Mouse (Mus musculus) embryonic facial prominence, embryonic 15.5 days (tissue): ENCODE results near the gene Ly6g5c. TPM values are rescaled to one million over a fixed set of nuclear protein-coding genes. Genes with fewer than 3 reads are reported as not detected.
A peak's percentile ranks its signal among the peaks of the same experiment; 100 is the strongest.

ENCODE experiments used
- ATAC-seq: fragments of 200-750 bp; cut with Nextera tagmentation; 2 replicates; pipeline ENCODE4 v1.8.0; 2017; ENCODE audit warnings: low read depth, moderate TSS enrichment; ENCODE audit not compliant: insufficient number of reproducible peaks, low FRiP score, low TSS enrichment
- H3K27ac ChIP-seq: fragments of 300-500 bp; sonication (generic); replicated peaks from 2 replicates; pipeline ENCODE4 v1.5.1; 2015; ENCODE audit warnings: mild to moderate bottlenecking, inconsistent platforms
- H3K27me3 ChIP-seq: fragments of 300-500 bp; sonication (generic); 2 replicates; pipeline ENCODE4 v1.6.1; 2015; ENCODE audit warnings: inconsistent platforms
- H3K36me3 ChIP-seq: fragments of 300-500 bp; sonication (generic); 2 replicates; pipeline ENCODE4 v1.6.1; 2015; ENCODE audit warnings: mild to moderate bottlenecking, inconsistent platforms
- H3K4me1 ChIP-seq: fragments of 300-500 bp; sonication (generic); 2 replicates; pipeline ENCODE4 v1.6.1; 2015; ENCODE audit warnings: inconsistent platforms
- H3K4me2 ChIP-seq: fragments of 300-500 bp; sonication (generic); replicated peaks from 2 replicates; pipeline ENCODE4 v1.6.1; 2015; ENCODE audit warnings: mild to moderate bottlenecking, inconsistent platforms
- H3K4me3 ChIP-seq: fragments of 300-500 bp; sonication (generic); replicated peaks from 2 replicates; pipeline ENCODE4 v1.5.1; 2015; ENCODE audit warnings: mild to moderate bottlenecking, inconsistent platforms
- H3K9ac ChIP-seq: fragments of 300-500 bp; sonication (generic); 2 replicates; pipeline ENCODE4 v1.6.1; 2015; ENCODE audit warnings: inconsistent platforms
- H3K9me3 ChIP-seq: fragments of 300-500 bp; sonication (generic); replicated peaks from 2 replicates; pipeline ENCODE4 v1.6.1; 2016; ENCODE audit warnings: inconsistent platforms
- WGBS: fragments of 180-500 bp; shearing (Covaris S2); methylation state at CpG from one replicate; pipeline ENCODE4 v1.1.7; 2015; 5-methylcytosine and 5-hydroxymethylcytosine counted together
- polyA plus RNA-seq: library from polyadenylated mRNA; unstranded; fragments of >200 nt; fragmentation: Nextera tagmentation; extraction: Ambion mirVana; gene quantifications from 2 replicates; pipeline ENCODE4 v1.2.1, GENCODE M21; 2015

The Ly6g5c gene
- polyA plus RNA-seq, 1 experiment from 2014 or later, result not detected

DNA sequence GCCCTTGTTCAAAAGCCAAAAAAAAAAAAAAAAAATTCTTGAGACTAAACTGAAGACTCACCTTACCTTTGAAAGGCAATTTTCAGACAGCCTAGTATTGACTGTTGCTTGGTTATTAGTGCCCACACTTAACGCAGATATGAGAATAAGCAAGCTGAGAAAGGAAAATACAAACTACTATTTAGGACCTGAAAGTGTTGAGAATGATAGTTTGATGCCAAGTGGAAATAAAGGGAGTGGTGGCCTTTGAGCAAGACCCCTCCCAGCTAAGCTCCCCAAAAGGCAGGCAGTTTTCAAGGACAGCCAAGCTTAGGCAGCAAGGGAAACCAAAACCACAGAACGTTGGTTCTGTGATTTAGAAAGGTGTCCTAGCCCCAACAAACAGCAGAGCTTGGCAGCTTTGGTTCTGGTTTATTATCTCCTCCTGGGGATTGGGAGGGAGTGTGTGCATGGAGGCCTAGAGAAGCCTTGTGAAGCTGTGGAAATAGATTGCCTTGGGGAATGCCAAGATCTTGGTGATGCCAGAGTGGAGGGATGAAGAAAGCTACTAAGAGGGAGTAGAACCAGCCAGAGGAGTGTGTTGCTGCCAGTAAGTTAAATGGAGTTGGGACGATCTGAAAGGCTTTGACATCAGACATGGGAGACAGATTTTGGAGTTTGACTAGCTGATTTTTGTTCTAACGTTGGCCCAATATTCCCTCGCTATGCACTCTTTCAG lies 40.0 kb downstream of the Ly6g5c start:
- peaks cover 97% of the 10 kb centered on the region for H3K36me3 ChIP-seq
- H3K27ac ChIP-seq, result peak overlapping the region; percentile 40
- no peak for ATAC-seq
- WGBS, result 55% methylated on average over 5 of the region's 5 CpGs
- no peaks in the 10 kb centered on the region for H3K27me3 ChIP-seq
- no peak overlapping the region for H3K9ac ChIP-seq
- H3K4me3 ChIP-seq, result no peak overlapping the region
- 0 out of 2 replicates have a peak, but pooled peaks cover 2% of the 10 kb centered on the region for H3K4me1 ChIP-seq
- H3K4me2 ChIP-seq, result no peak overlapping the region
- no peaks in the 10 kb centered on the region for H3K9me3 ChIP-seq

DNA sequence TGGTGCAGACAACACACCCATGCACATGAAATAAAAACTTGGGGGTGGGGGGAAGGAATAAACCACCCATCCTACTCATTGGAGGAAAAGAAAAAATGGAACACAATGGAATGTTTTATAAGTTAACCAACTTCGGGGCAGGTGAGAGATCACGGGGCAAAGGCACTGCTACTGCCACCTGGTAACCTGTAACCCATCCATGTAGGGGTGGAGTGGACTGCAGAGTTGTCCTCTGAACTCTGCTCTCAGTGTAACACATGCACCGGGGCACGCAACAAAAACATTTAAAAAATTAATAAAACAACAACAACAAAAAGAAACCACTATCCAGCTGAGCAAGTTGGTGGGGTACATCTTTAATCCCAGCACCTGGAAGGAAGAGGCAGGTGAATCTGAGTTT lies 44.0 kb downstream of the Ly6g5c start:
- Histone ChIP-seq H3K4me3 (no peak overlapping the region), H3K27me3 (no peaks in the 10 kb centered on the region), H3K4me2 (no peak overlapping the region), H3K27ac (no peak overlapping the region), H3K9me3 (no peaks in the 10 kb centered on the region), H3K36me3 (peaks cover 97% of the 10 kb centered on the region), H3K9ac (no peak overlapping the region), H3K4me1 (peaks cover 8% of the 10 kb centered on the region)
- no peak for ATAC-seq
- 93% methylated on average over 4 of the region's 4 CpGs for WGBS

DNA sequence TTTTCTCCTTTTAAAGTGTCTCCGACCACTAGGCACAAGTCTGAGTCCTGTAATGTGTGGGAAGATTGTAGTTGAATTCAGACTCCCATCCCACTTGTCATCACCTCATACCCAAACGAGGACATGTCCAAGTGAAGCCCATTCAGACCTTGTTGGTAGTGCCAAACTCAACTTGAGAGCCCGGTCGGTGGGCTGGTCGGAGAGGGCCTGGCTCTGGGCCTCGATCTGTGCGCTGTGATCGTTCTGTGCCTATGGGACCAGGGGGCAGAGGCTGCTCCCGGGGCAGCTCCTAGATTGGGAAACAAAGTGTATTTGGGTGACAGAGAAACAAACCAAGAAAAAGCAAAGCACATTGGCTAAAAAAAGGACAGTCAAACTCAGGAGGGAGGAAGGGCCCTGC lies 45.0 kb downstream of the Ly6g5c start:
- H3K36me3 ChIP-seq, result peaks cover 98% of the 10 kb centered on the region
- H3K4me3 ChIP-seq, result no peak overlapping the region
- H3K4me1 ChIP-seq, result peaks cover 8% of the 10 kb centered on the region
- H3K4me2 ChIP-seq, result no peak overlapping the region
- H3K27me3 ChIP-seq, result no peaks in the 10 kb centered on the region
- H3K9me3 ChIP-seq, result no peaks in the 10 kb centered on the region
- WGBS, result 90% methylated on average over 9 of the region's 9 CpGs
- no peak overlapping the region for H3K27ac ChIP-seq
- H3K9ac ChIP-seq, result no peak overlapping the region
- ATAC-seq, result no peak

DNA sequence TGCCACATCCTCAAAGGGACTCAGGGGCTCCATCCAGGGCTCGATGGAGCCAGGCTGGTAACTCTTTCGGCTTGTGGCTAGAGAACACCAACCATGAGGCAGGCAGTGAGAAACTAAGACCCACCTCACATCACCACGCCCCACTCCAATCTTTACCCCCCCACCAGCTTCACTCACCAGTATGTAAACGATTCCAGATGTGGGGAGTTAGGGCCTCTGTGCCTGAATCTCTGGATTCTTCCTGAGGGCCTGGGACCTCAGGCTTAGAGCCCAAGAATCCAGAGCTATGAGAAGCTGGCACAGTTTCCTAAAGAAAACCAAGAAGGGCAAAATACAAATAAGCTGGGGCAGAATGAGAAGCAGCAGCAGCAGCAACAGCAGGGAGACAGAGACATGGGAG lies 45.9 kb downstream of the Ly6g5c start:
- no peaks in the 10 kb centered on the region for H3K9me3 ChIP-seq
- WGBS, result 48% methylated on average over 4 of the region's 4 CpGs
- H3K9ac ChIP-seq, result no peak overlapping the region
- H3K27me3 ChIP-seq, result no peaks in the 10 kb centered on the region
- H3K4me1 ChIP-seq, result peaks cover 6% of the 10 kb centered on the region
- peaks cover 98% of the 10 kb centered on the region for H3K36me3 ChIP-seq
- H3K27ac ChIP-seq, result peak overlapping the region; percentile 35; the same call in 1 of the 2 replicates
- H3K4me2 ChIP-seq, result no peak overlapping the region
- ATAC-seq, result no peak
- no peak overlapping the region for H3K4me3 ChIP-seq

DNA sequence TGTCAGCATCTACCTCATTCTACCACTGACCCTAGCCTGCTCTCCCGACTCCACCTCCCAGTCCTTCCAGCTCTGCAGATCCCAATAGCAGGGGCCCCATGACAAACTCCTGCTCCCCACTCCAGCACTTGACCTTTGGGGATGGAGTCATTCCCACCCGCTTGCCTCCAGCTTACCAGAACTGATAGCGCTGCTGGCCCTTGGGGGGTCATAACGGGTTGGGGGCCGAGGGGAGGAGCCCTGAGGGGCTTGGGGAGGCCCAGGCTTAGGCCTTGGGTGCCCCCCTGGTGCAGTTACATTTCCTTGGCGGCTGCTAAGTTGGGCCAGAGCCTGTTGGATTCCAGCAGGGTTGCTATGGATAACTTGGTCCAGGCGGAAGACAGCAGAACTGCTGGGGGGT lies 46.5 kb downstream of the Ly6g5c start:
- Histone ChIP-seq H3K9ac (no peak overlapping the region), H3K9me3 (no peaks in the 10 kb centered on the region), H3K27me3 (no peaks in the 10 kb centered on the region), H3K4me2 (no peak overlapping the region), H3K27ac (peak overlapping the region; percentile 35; the same call in 1 of the 2 replicates), H3K4me3 (no peak overlapping the region), H3K36me3 (peaks cover 98% of the 10 kb centered on the region), H3K4me1 (peaks cover 6% of the 10 kb centered on the region)
- WGBS, result 77% methylated on average over 7 of the region's 7 CpGs
- no peak for ATAC-seq

DNA sequence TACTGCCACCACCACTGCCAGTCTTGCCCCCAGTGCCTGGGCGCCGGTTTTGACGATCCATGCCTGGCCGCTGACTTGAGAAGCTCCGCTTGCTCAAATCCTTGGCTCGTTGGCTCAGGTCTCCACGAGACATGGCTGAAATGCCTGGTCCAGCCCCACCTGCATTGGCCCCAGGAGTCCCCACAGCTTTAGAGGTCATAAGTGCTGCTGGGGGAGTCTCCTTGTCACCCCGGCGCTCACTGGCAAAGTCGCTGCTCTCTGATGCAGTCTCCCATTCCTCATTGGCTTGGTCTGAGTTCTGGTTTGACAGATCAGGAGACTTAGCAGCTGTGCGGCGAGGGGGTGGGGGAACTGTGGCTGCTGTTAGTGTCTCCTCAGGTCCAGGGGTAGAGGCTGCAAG lies 47.4 kb downstream of the Ly6g5c start:
- Histone ChIP-seq H3K4me3 (no peak overlapping the region), H3K27ac (0 out of 2 replicates have a peak overlapping the region, but pooled peaks have one; percentile 9), H3K36me3 (peaks cover 98% of the 10 kb centered on the region), H3K27me3 (no peaks in the 10 kb centered on the region), H3K9me3 (no peaks in the 10 kb centered on the region), H3K9ac (no peak overlapping the region), H3K4me1 (peaks cover 6% of the 10 kb centered on the region), H3K4me2 (no peak overlapping the region)
- WGBS, result 92% methylated on average over 12 of the region's 12 CpGs
- ATAC-seq, result no peak

DNA sequence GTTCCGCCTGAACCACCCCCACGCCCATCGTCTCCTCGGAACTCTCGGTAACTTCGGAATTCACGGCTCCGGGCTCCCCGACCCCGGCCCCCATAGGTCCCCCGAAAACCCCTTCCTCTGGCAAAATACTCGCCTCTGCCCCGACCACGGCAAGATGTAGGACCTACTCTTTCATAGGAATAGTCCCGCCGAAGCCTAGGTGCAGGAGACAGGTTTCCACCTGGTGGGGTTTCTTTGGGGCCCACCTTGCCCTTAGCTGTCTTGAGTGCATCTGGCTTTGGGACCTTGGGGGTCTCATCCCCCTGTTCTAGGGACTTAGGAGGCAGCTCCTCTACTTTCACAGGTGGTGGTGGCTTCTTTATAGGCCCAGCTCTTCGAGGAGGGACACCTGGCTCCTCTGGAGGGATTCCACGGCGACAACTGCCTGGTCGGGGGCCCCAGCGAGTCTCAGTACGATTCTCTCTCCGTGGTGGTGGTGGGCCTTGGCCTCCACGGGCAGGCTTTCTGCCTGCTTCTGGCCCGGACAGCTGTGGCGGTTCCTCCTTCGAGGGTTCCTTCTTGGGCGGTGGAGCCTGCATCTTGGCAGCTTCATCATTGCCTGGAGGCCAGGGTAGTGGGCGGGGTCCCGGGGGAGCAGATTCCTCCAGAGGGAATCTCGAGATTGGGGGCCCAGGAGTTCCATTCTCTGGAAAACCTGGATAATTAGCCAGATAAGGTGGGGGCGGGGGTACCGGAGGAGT lies 48.6 kb downstream of the Ly6g5c start:
- Histone ChIP-seq H3K4me2 (no peak overlapping the region), H3K4me3 (no peak overlapping the region), H3K9ac (no peak overlapping the region), H3K27ac (no peak overlapping the region), H3K4me1 (peaks cover 14% of the 10 kb centered on the region), H3K27me3 (no peaks in the 10 kb centered on the region), H3K9me3 (no peaks in the 10 kb centered on the region), H3K36me3 (peaks cover 100% of the 10 kb centered on the region)
- no peak for ATAC-seq
- 81% methylated on average over 33 of the region's 33 CpGs for WGBS

DNA sequence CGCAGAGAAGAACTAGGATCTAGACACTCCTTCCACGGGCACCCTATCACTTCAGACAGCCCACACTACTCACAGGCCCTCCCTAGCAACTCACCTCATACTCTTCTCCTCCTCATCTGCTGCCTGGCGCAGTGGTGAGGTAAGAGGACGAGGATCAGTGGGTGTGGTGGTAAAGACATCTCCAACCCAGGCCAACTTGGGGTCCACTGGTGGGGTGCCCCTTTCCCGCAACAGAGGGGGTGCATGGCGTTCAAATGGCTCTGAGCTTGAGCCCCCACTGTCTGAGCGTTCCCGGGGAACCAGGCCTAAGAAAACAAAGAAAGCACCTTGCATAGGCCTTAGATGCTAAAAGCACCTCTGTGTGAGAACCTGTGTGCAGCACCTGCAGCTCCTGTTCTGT lies 49.2 kb downstream of the Ly6g5c start:
- Histone ChIP-seq H3K4me3 (no peak overlapping the region), H3K27ac (no peak overlapping the region), H3K4me2 (no peak overlapping the region), H3K36me3 (peaks cover 100% of the 10 kb centered on the region), H3K27me3 (no peaks in the 10 kb centered on the region), H3K9me3 (no peaks in the 10 kb centered on the region), H3K9ac (no peak overlapping the region), H3K4me1 (peaks cover 20% of the 10 kb centered on the region)
- WGBS, result 83% methylated on average over 8 of the region's 8 CpGs
- ATAC-seq, result no peak

DNA sequence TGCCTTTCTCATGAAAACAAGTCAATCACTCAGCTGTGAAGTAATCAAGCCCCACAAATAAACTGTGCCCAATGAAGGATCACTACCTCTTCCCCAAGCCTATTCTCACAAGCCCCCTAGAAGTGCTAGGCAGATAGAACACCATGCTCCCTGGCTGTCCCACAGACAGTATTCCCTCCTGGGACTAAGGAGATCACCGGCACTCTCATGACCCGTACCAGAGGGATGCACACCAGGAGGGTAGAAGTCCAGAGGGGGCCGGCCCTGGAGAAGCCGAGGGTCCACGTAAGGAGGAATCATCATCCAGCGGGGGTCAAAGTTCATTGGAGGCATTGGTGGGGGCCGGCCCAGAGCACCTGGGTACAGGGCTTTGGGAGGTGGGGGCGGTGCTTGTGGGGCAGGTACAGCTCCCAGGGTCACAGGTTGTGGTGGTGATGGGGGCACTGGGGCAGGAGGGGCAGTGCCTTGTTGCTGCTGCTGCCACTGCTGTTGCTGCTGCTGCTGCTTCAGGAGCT lies 49.6 kb downstream of the Ly6g5c start:
- H3K27ac ChIP-seq, result no peak overlapping the region
- ATAC-seq, result no peak
- no peaks in the 10 kb centered on the region for H3K27me3 ChIP-seq
- no peaks in the 10 kb centered on the region for H3K9me3 ChIP-seq
- H3K36me3 ChIP-seq, result peaks cover 97% of the 10 kb centered on the region
- H3K4me3 ChIP-seq, result no peak overlapping the region
- H3K9ac ChIP-seq, result no peak overlapping the region
- peaks cover 24% of the 10 kb centered on the region for H3K4me1 ChIP-seq
- WGBS, result 88% methylated on average over 8 of the region's 8 CpGs
- H3K4me2 ChIP-seq, result no peak overlapping the region

DNA sequence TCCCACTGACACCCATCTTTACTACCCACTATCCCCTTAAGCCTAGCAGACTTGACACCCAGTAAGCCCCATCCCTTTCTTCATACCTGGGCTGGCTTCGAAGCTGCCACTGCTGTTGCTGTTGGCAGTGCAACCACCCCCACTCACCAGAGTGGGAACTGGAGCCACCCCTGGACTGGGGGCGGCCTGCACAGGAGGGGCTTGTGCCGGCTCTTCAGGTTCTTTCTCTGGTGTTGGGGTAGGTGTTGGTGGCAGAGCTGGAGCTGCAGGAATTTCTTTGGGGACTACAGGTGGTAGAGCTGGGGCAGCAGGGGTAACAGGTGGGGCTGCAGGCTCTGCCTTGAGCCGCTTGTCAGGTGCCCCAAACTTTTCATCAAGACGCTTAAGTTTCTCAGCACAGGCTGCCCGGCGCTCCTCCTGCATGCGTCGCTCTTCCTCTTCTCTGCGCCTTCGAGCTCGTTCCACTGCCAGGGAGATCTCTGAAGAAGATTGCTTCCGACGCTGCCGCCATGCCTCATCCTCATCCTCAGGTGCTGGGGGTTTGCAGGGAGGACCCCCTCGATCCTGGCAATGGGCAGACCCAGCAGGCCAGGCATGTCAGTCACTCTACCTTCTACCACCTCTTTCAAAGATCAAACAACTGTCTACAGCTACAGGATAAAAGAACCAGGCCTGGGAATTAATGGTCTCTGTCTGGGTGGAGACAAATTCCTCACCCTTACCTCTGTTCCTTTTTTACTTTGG lies 50.9 kb downstream of the Ly6g5c start:
- no peak overlapping the region for H3K4me3 ChIP-seq
- WGBS, result 90% methylated on average over 16 of the region's 16 CpGs
- H3K9me3 ChIP-seq, result no peaks in the 10 kb centered on the region
- no peak overlapping the region for H3K4me2 ChIP-seq
- ATAC-seq, result no peak
- no peak overlapping the region for H3K27ac ChIP-seq
- no peak overlapping the region for H3K9ac ChIP-seq
- peaks cover 32% of the 10 kb centered on the region for H3K4me1 ChIP-seq
- no peaks in the 10 kb centered on the region for H3K27me3 ChIP-seq
- peaks cover 84% of the 10 kb centered on the region for H3K36me3 ChIP-seq

DNA sequence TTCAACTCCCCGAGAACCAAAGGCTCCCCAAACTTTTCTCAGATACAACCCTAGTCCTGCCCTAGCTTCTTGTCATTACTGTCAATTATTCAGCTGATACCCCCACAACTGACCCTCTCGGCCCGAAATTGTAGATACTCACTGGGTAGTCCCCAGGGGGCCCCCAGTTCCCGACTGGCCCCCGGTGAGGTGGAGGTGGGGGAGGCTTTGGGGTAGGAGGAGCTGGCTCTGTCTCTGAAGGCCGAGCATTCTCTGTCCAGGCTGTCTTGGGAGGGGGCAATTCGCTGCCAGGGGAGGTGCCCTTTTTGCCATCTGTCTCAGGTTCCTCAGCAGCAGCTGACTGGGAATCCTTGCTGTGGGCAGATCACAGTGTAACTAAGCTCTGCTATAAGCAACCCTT lies 51.6 kb downstream of the Ly6g5c start:
- Histone ChIP-seq H3K4me1 (peaks cover 28% of the 10 kb centered on the region), H3K9me3 (no peaks in the 10 kb centered on the region), H3K4me2 (no peak overlapping the region), H3K27ac (no peak overlapping the region), H3K36me3 (peaks cover 78% of the 10 kb centered on the region), H3K9ac (no peak overlapping the region), H3K4me3 (no peak overlapping the region), H3K27me3 (no peaks in the 10 kb centered on the region)
- WGBS, result 81% methylated on average over 7 of the region's 7 CpGs
- no peak for ATAC-seq
